In the genomic region with DNA sequence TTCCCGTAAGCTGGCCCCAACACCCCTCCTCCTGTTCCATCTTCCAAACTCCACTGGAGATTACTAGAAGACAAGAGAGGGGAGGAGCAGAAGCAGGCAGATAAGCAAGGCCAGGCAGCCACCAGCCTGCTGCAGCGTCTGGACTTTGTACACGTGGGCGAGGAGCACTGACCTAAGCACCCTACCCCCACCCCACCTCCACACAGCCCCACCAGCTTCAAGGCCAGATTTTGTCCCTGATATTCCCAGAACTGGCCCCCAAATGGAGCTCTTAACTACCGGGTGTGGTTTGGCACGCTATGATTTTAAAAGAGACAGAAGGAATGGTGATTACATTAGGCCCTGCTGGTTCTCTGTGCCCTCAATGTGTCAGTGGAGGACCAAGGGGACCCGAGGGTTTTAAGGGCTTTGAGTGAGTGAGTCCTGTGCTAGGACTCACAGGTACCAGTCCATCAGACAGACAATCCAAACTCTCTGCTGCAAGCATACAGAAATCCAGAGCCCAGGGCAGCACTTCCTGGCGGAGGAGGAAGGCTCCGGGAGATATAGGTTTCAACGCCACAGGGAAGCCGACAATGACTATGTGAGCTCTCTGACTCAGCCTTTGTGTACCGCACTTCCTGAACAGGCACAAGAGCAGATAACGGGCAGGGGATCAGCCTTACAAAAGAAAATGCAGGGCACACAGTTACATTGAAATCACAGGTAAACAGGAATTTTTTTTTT, we compare ENCODE assay signal across 11 mouse cellular contexts.
DNase-seq lines count a peak whose midpoint lies in the region; ATAC-seq lines count a peak whose summit lies in the region.
"Had no signal": no experiment of that assay in that cellular context is flagged by ENCODE, and none has a peak within 500 bp of the region (broad histone marks: within the 10 kb centered on the region; RNA-seq: fewer than 3 reads in every experiment).

No protein-coding gene starts in this region.

- H3K4me1 ChIP-seq in kidney, embryonic 14.5 days (ENCODE audit: control insufficient read depth, insufficient read depth, low read length): peaks cover 5% of the 10 kb centered on the region; the same call in 1 of the 2 replicates
- peaks cover 9% of the 10 kb centered on the region; the same call in 1 of the 2 replicates for H3K4me1 ChIP-seq in hindbrain, embryonic 13.5 days (replicated peaks)
- H3K4me1 ChIP-seq: forebrain, embryonic 13.5 days had no signal

- H3K4me3 ChIP-seq in kidney, embryonic 14.5 days (ENCODE audit: low read length): no peak overlapping the region
- H3K4me3 ChIP-seq in hindbrain, embryonic 13.5 days: no peak overlapping the region
- H3K4me3 ChIP-seq: forebrain, embryonic 13.5 days had no signal

- no peak overlapping the region for H3K9ac ChIP-seq in kidney, embryonic 14.5 days (ENCODE audit: low read depth, low read length)
- no peak overlapping the region for H3K9ac ChIP-seq in hindbrain, embryonic 13.5 days
- H3K9ac ChIP-seq: forebrain, embryonic 13.5 days had no signal

- 61% methylated on average over 13 of the region's 13 CpGs for WGBS in kidney, embryonic 14.5 days
- 79% methylated on average over 13 of the region's 13 CpGs for WGBS in hindbrain, embryonic 13.5 days

- intact Hi-C loops in left cerebral cortex, postnatal 10 days (cut with DNase I): no loop called here

- ATAC-seq in kidney, embryonic 14.5 days (ENCODE audit: low FRiP score, low TSS enrichment): no peak
- ATAC-seq in megakaryocyte-erythroid progenitor cell, adult 5-6 weeks (replicated peaks; ENCODE audit: low FRiP score, low TSS enrichment, poor library complexity, severe bottlenecking): peak; percentile 72
- no peak for ATAC-seq in hindbrain, embryonic 13.5 days (ENCODE audit: low FRiP score)
- ATAC-seq: forebrain, embryonic 13.5 days had no signal

- peak; percentile 39 for DNase-seq in kidney, adult 11 months
- peak; percentile 65 for DNase-seq in adrenal gland, postnatal 10 days
- DNase-seq in kidney, postnatal 10 days: peak; percentile 40
- no peak for DNase-seq in left cerebral cortex, postnatal 10 days (ENCODE audit: extremely low spot score in 1 of 2, low spot score in 2 of 2)
- no peak for DNase-seq in cerebellum, postnatal 10 days
- DNase-seq: cerebellum, postnatal 14 days had no signal

- no peaks in the 10 kb centered on the region for H3K9me3 ChIP-seq in kidney, embryonic 14.5 days (ENCODE audit: control insufficient read depth, low read length)
- H3K9me3 ChIP-seq in hindbrain, embryonic 13.5 days: no peaks in the 10 kb centered on the region
- H3K9me3 ChIP-seq: forebrain, embryonic 13.5 days; G1E had no signal

- H3K27me3 ChIP-seq in kidney, embryonic 14.5 days (ENCODE audit: control insufficient read depth, insufficient read depth, low read length): no peaks in the 10 kb centered on the region
- H3K27me3 ChIP-seq in hindbrain, embryonic 13.5 days: 0 out of 2 replicates have a peak, but pooled peaks cover 4% of the 10 kb centered on the region
- H3K27me3 ChIP-seq: forebrain, embryonic 13.5 days had no signal

- H3K27ac ChIP-seq in kidney, embryonic 14.5 days (ENCODE audit: low read depth, low read length): no peak overlapping the region
- no peak overlapping the region for H3K27ac ChIP-seq in hindbrain, embryonic 13.5 days
- H3K27ac ChIP-seq: forebrain, embryonic 13.5 days had no signal

- H3K4me2 ChIP-seq in kidney, embryonic 14.5 days (replicated peaks; ENCODE audit: low read depth, low read length): no peak overlapping the region
- H3K4me2 ChIP-seq in hindbrain, embryonic 13.5 days: no peak overlapping the region
- H3K4me2 ChIP-seq: forebrain, embryonic 13.5 days had no signal

- no peaks in the 10 kb centered on the region for H3K36me3 ChIP-seq in kidney, embryonic 14.5 days (ENCODE audit: control insufficient read depth, insufficient read depth, low read length)
- no peaks in the 10 kb centered on the region for H3K36me3 ChIP-seq in hindbrain, embryonic 13.5 days
- H3K36me3 ChIP-seq: G1E had no signal

Comparison
In these comparisons a context has a peak if more than half of its experiments do, and no peak if none do; other contexts are left out.
1. DNase-seq: peak in kidney, adult 11 months (single experiment), adrenal gland, postnatal 10 days (single experiment) and kidney, postnatal 10 days (single experiment); none in left cerebral cortex, postnatal 10 days (0 of 2) and cerebellum, postnatal 10 days (0 of 2).